Mouse (Mus musculus): ENCODE results near the gene Gm28168.
"Not testable (repeated sequence)": the region's sequence is repeated elsewhere in the genome, so short reads cannot be mapped to it uniquely, and the experiment has no call there.

Gene Gm28168

DNA sequence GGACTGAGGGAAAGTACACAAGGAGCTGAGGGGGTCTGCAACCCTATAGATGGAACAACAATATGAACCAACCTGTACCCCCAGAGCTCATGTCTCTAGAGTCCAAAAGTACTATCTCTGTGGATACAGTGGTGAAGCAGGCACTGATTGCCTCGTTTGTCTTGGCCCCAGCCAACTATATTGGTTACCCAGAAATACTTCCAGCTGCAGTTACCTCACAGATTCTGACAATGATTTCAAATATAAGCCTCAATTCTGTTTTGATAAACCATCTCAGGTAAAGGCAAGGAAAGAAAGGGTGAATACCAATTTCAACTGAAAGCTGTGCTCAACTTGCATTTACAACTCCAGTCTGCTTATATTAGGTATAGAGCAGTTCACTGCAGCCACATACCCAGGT is at the start of gene Gm28168:
Gene Gm28168, plus strand, starts transcription at position 301 of the 400 bp plus-strand sequence.
- DNase-seq, result not testable (repeated sequence)

- DNase-seq, result no peak
These were observed 37.8 kb downstream of the Gm28168 start, which contains the start of gene Gm7145 for GRCm38 (mm10) chr1:117965639-117966038. Gm7145 (plus strand) TSS chr1:117965939.
